Mouse (Mus musculus) cerebellum, adult 9-10 months (tissue): ENCODE measurements at regions not wholly inside any gene's neighbourhood (a gene's known extent, or its start where the extent isn't known, plus 50 kb on each side); places are given as distances from the start of the nearest gene placed in this dataset.

Experiments used
- DNase-seq: peaks from one replicate; pipeline ENCODE4 v3.0.0; 2022

- no peak for DNase-seq
Observed at GRCm38 (mm10) chr11:114321527-114321926, 254.7 kb upstream of the Sdk2 start.

GRCm38 (mm10) chr11:114315274-114315673, 248.4 kb upstream of the Sdk2 start:
- no peak for DNase-seq

- DNase-seq = no peak
Observed at GRCm38 (mm10) chr11:114313652-114314051, 246.8 kb upstream of the Sdk2 start.

- DNase-seq = no peak
Observed at GRCm38 (mm10) chr11:114311640-114312039, 244.8 kb upstream of the Sdk2 start.

- DNase-seq = no peak
Observed at GRCm38 (mm10) chr11:114303636-114304354, 236.9 kb upstream of the Sdk2 start.

- no peak for DNase-seq
Observed at GRCm38 (mm10) chr11:114300611-114301319, 233.9 kb upstream of the Sdk2 start.

GRCm38 (mm10) chr11:114296816-114297334, 230.0 kb upstream of the Sdk2 start:
- DNase-seq = no peak

- peak; percentile 39 for DNase-seq
Observed at GRCm38 (mm10) chr11:114294511-114295250, 227.8 kb upstream of the Sdk2 start.

- DNase-seq = no peak
Observed at GRCm38 (mm10) chr11:114291258-114291657, 224.4 kb upstream of the Sdk2 start.

GRCm38 (mm10) chr11:114289946-114290345, 223.1 kb upstream of the Sdk2 start:
- DNase-seq = peak; percentile 29

- DNase-seq = no peak
Observed at GRCm38 (mm10) chr11:114284820-114285666, 218.2 kb upstream of the Sdk2 start.

- peak; percentile 34 for DNase-seq
Observed at GRCm38 (mm10) chr11:114283208-114283607, 216.4 kb upstream of the Sdk2 start.

GRCm38 (mm10) chr11:114282566-114282965, 215.7 kb upstream of the Sdk2 start:
- no peak for DNase-seq

- DNase-seq = no peak
Observed at GRCm38 (mm10) chr11:114281846-114282245, 215.0 kb upstream of the Sdk2 start.

GRCm38 (mm10) chr11:114281041-114281695, 214.3 kb upstream of the Sdk2 start:
- DNase-seq = no peak

- no peak for DNase-seq
Observed at GRCm38 (mm10) chr11:114277513-114278304, 210.9 kb upstream of the Sdk2 start.

GRCm38 (mm10) chr11:114270358-114271072, 203.7 kb upstream of the Sdk2 start:
- DNase-seq = no peak

GRCm38 (mm10) chr11:114261959-114262358, 195.1 kb upstream of the Sdk2 start:
- DNase-seq = no peak

GRCm38 (mm10) chr11:114258218-114258617, 191.4 kb upstream of the Sdk2 start:
- DNase-seq = no peak

GRCm38 (mm10) chr11:114257756-114258155, 190.9 kb upstream of the Sdk2 start:
- no peak for DNase-seq
